Mouse (Mus musculus) limb, embryonic 14.5 days (tissue): ENCODE measurements around the gene Acy3. TPM values are rescaled to one million over a fixed set of nuclear protein-coding genes. Genes with fewer than 3 reads are reported as not detected.
A peak's percentile ranks its signal among the peaks of the same experiment; 100 is the strongest.
"Not testable (repeated sequence)": the region's sequence is repeated elsewhere in the genome, so short reads cannot be mapped to it uniquely, and the experiment has no call there.

Experiments
- ATAC-seq: fragments of 200-750 bp; cut with Nextera tagmentation; 2 replicates; pipeline ENCODE4 v1.8.0; 2017; ENCODE audit warnings: low read depth, moderate number of reproducible peaks, moderate TSS enrichment; ENCODE audit not compliant: low FRiP score
- DNase-seq: peaks from one replicate; pipeline ENCODE4 v3.0.0-alpha.2; 2015; ENCODE audit warnings: low spot score
- H3K27ac ChIP-seq: fragments of 300-500 bp; sonication (generic); replicated peaks from 2 replicates; pipeline ENCODE4 v1.5.1; 2014; ENCODE audit warnings: low read depth, mild to moderate bottlenecking, low read length, moderate library complexity, mixed read lengths
- H3K27me3 ChIP-seq: fragments of 300-500 bp; sonication (generic); 2 replicates; pipeline ENCODE4 v1.6.1; 2014; ENCODE audit warnings: low read length, mixed read lengths; ENCODE audit not compliant: control insufficient read depth, insufficient read depth
- H3K36me3 ChIP-seq: fragments of 300-500 bp; sonication (generic); 2 replicates; pipeline ENCODE4 v1.6.1; 2014; ENCODE audit warnings: mild to moderate bottlenecking, low read length, moderate library complexity, mixed read lengths; ENCODE audit not compliant: control insufficient read depth, insufficient read depth
- H3K4me1 ChIP-seq: fragments of 300-500 bp; sonication (generic); 2 replicates; pipeline ENCODE4 v1.6.1; 2014; ENCODE audit warnings: antibody characterized with exemption, low read length, mixed read lengths; ENCODE audit not compliant: control insufficient read depth, insufficient read depth
- H3K4me2 ChIP-seq: fragments of 300-500 bp; sonication (generic); replicated peaks from 2 replicates; pipeline ENCODE4 v1.6.1; 2014; ENCODE audit warnings: low read depth, mild to moderate bottlenecking, low read length, moderate library complexity; ENCODE audit not compliant: severe bottlenecking
- H3K4me3 ChIP-seq: fragments of 300-500 bp; sonication (generic); replicated peaks from 2 replicates; pipeline ENCODE4 v1.5.1; 2014; ENCODE audit warnings: low read length
- H3K9ac ChIP-seq: fragments of 300-500 bp; sonication (generic); 2 replicates; pipeline ENCODE4 v1.6.1; 2014; ENCODE audit warnings: mild to moderate bottlenecking, low read depth, low read length, moderate library complexity; ENCODE audit not compliant: severe bottlenecking
- H3K9me3 ChIP-seq: fragments of 300-500 bp; sonication (generic); 2 replicates; pipeline ENCODE4 v1.6.1; 2016; ENCODE audit warnings: low read length; ENCODE audit not compliant: control insufficient read depth
- POLR2A ChIP-seq: fragments of 200-500 bp; IDR thresholded peaks from 2 replicates; pipeline ENCODE4 v1.8.0; 2012; ENCODE audit warnings: inconsistent platforms, mild to moderate bottlenecking, moderate library complexity, borderline replicate concordance; ENCODE audit not compliant: insufficient read depth, insufficient read length; ENCODE audit errors: extremely low read depth
- WGBS: fragments of 180-500 bp; shearing (Covaris S2); extraction: QIAGEN DNeasy Blood & Tissue Kit; methylation state at CpG from one replicate; pipeline ENCODE4 v1.1.7; 2014; 5-methylcytosine and 5-hydroxymethylcytosine counted together
- polyA plus RNA-seq, 2 experiments: library from polyadenylated mRNA; depleted of rRNA in 1 of 2; stranded (reverse) in 1 of 2; unstranded in 1 of 2; fragments of >200 nt; fragmentation: Nextera tagmentation in 1 of 2; extraction: Ambion mirVana in 1 of 2; gene quantifications; 2 replicates each; pipeline versions ENCODE4 v1.2.1 to v1.2.3; 2012 to 2014

Acy3 gene
- polyA plus RNA-seq, 2 experiments: 9.2 to 9.4 TPM

GRCm38 (mm10) chr19:3962469-3962868 lies 23.9 kb upstream of the Acy3 start:
- ATAC-seq: no peak
- Histone ChIP-seq H3K9ac (no peak overlapping the region), H3K36me3 (no peaks in the 10 kb centered on the region), H3K4me1 (no peaks in the 10 kb centered on the region), H3K27me3 (no peaks in the 10 kb centered on the region), H3K9me3 (no peaks in the 10 kb centered on the region), H3K27ac (no peak overlapping the region), H3K4me3 (no peak overlapping the region), H3K4me2 (no peak overlapping the region)
- 16% methylated on average over 2 of the region's 2 CpGs for WGBS
- no peak for TF ChIP-seq POLR2A
- DNase-seq: no peak

- Histone ChIP-seq H3K9ac (no peak overlapping the region), H3K4me1 (no peaks in the 10 kb centered on the region), H3K36me3 (no peaks in the 10 kb centered on the region), H3K27me3 (no peaks in the 10 kb centered on the region), H3K4me2 (no peak overlapping the region), H3K4me3 (no peak overlapping the region), H3K9me3 (no peaks in the 10 kb centered on the region), H3K27ac (no peak overlapping the region)
- TF ChIP-seq POLR2A: no peak
- ATAC-seq (no peak), DNase-seq (no peak)
- WGBS: 75% methylated on average over 4 of the region's 4 CpGs
Observed at GRCm38 (mm10) chr19:3964030-3964429, 22.3 kb upstream of the Acy3 start.

- Histone ChIP-seq H3K9me3 (no peaks in the 10 kb centered on the region), H3K27ac (no peak overlapping the region), H3K9ac (no peak overlapping the region), H3K36me3 (no peaks in the 10 kb centered on the region), H3K4me2 (no peak overlapping the region), H3K27me3 (no peaks in the 10 kb centered on the region), H3K4me3 (no peak overlapping the region), H3K4me1 (no peaks in the 10 kb centered on the region)
- TF ChIP-seq POLR2A: no peak
- DNase-seq (no peak), ATAC-seq (no peak)
- 73% methylated on average over 11 of the region's 11 CpGs for WGBS
Observed at GRCm38 (mm10) chr19:3966330-3967075, 19.9 kb upstream of the Acy3 start.

- no peak overlapping the region for H3K27ac ChIP-seq
- no peak for TF ChIP-seq POLR2A
Observed at GRCm38 (mm10) chr19:3967258-3967657, 19.1 kb upstream of the Acy3 start.

GRCm38 (mm10) chr19:3972229-3972628 lies 14.1 kb upstream of the Acy3 start, which contains the start of gene Aldh3b2:
Gene Aldh3b2, plus strand, starts transcription at chr19:3972328.
- H3K27ac ChIP-seq: no peak within 1 kb of the TSS
- no peaks in the 10 kb centered on the region for H3K4me1 ChIP-seq
- no peak within 1 kb of the TSS for H3K9ac ChIP-seq
- H3K27me3 ChIP-seq: no peaks in the 10 kb centered on the region
- no peaks in the 10 kb centered on the region for H3K36me3 ChIP-seq
- no peak within 1 kb of the TSS for H3K4me3 ChIP-seq
- ATAC-seq: no peak
- no peak for TF ChIP-seq POLR2A
- peak; percentile 64 for DNase-seq
- 25% methylated on average over 9 of the region's 9 CpGs for WGBS
- no peaks in the 10 kb centered on the region for H3K9me3 ChIP-seq
- no peak within 1 kb of the TSS for H3K4me2 ChIP-seq

More at GRCm38 (mm10) chr19:3967258-3967657, 19.1 kb upstream of the Acy3 start:
- DNase-seq: no peak
- Histone ChIP-seq H3K4me2 (no peak overlapping the region), H3K4me1 (no peaks in the 10 kb centered on the region), H3K9ac (no peak overlapping the region), H3K36me3 (no peaks in the 10 kb centered on the region), H3K9me3 (no peaks in the 10 kb centered on the region), H3K27me3 (no peaks in the 10 kb centered on the region), H3K4me3 (no peak overlapping the region)
- WGBS: 48% methylated on average over 3 of the region's 3 CpGs
- ATAC-seq: no peak

- not testable (repeated sequence) for H3K27ac ChIP-seq, DNase-seq, H3K9ac ChIP-seq, H3K4me3 ChIP-seq, ATAC-seq, H3K4me1 ChIP-seq, H3K27me3 ChIP-seq, H3K36me3 ChIP-seq, H3K9me3 ChIP-seq, H3K4me2 ChIP-seq
- WGBS: 80% methylated on average over 6 of the region's 6 CpGs
Observed at GRCm38 (mm10) chr19:3974608-3975007, 11.8 kb upstream of the Acy3 start.
